Mouse (Mus musculus) cerebellum, adult 11 months (tissue): ENCODE measurements around the gene Gfer.

Experiments used
- DNase-seq: peaks from one replicate; pipeline ENCODE4 v3.0.0; 2022

Gene Gfer

DNA sequence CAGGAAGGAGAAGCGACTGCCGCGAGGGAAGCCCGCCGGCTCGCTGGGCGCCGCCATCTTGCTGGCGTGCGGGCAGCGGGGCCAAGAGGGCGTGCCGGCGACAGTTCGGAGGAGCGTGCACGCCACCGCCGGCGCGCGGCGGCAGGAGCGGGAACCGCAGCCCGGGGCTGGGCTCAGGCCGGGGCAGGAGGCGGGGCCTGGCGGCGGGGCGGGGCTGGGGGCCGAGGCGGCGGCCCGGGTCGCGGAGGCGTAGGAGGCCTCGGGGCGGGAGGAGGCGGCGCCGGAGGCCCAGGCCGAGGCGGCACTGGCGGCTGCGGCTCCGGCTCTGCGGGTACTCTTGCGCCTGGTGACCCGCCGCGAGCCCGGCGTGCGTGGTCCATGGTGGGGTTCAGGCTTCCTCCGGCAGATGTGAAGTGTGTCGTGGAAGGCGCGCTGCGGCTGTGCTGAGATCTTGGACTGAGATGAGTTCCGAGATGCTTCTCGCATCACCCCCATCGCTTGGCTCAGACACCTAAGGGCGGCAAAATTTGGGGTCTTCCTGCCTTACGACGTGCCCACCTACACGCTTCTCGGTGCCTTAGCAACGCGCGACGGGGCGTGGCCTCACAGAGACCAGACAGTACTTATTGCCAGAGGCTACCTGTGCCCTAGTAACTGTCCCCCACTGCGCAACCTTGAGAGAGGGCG lies at the start of gene Gfer, which contains the start of gene Noxo1:
TSS of gene Gfer (minus strand) at position 146 of the 687 bp plus-strand sequence.
TSS of gene Noxo1 (plus strand) at position 224 of the 687 bp plus-strand sequence.
- DNase-seq: peak; percentile 84

DNA sequence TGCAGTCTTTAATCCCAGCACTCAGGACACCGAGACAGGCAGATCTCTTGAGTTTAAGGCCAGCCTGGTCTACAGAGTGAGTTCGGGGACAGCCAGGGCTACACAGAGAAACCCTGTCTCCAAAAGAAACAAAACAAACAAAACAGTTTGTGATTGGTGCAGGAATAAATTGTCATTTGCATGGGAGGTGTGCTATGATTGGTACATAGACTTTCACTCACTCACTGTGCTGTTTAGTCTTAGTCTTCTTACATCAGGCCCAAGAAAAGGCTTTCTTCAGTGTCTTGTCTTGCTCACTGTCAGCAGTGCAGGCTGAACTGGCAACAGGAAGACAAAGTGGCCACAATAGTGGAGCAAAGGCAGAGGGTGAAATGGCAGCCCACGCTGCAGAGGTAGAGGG lies 48.4 kb upstream of the Gfer start:
- DNase-seq: no peak

DNA sequence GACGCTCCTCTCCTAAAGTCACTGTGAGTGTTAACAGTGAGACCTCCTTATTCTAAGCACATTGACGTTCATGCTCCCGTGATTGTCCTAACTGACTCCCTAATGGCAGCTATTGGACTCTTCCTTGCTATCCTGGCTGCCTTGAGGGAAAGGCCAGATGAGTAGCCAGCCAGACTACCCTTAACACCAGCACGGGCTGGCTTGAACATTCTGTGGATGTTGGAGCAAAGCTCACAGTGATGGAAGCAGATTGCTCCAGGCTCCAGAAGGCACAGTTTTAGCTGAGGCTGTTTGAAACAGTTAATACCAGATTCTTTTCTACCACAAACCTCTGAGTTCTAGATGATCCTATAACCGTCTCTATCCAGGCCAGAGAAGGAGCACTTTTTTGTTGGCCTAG lies 47.9 kb upstream of the Gfer start:
- DNase-seq: no peak

DNA sequence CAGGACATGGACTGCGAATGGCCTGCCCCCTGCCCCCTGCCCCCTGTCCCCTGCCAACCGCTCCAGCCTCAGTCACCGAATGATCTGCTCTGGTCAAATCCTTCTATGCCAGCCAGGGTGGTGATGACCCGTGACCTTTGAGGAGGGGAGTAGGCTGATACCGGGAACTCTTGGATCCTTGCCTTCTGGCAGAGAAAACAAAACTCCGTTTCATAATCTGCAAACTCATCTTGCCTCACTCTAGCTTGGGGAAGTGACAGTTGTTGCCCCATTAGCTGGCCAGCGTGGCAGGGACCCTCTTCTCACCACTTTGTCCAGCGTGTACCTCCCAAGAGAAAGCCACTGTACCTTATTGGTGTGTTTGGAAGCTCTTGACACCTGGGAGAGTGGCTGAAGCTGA lies 46.4 kb upstream of the Gfer start:
- no peak for DNase-seq

DNA sequence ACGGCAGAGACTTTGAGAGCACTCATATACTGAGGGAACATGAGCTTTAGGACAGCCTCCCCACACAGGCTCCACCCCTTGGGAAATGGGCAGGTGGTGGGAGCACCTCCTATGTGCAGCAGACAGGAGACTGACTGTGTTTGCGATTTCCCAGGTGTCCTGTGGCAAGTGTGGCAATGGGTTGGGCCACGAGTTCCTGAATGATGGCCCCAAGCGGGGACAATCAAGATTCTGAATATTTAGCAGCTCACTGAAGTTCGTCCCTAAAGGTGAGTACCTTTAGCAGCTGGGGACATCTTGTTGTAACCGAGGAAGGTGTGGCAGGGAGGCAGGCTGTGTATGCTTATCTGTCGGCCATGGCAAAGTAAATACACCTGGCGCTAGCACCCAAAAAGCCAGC lies 44.0 kb upstream of the Gfer start:
- DNase-seq: no peak

DNA sequence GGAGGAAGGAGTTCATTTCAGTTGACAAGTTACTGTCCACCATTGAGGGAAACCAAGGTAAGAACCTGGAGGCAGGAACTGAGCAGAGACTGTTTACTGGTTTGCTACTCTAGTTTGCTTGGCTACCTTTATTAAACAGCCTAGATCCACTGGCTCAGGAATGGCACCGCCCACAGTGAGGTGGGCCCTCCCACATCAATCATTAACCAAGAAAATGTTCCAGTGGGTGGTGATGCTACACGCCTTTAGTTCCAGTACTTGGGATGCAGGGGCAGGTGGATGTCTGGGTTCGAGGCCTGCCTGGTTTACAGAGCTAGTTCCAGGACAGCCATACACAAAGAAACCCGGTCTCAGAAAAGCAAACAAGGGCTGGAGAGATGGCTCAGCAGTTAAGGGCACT lies 42.3 kb upstream of the Gfer start:
- DNase-seq: no peak

DNA sequence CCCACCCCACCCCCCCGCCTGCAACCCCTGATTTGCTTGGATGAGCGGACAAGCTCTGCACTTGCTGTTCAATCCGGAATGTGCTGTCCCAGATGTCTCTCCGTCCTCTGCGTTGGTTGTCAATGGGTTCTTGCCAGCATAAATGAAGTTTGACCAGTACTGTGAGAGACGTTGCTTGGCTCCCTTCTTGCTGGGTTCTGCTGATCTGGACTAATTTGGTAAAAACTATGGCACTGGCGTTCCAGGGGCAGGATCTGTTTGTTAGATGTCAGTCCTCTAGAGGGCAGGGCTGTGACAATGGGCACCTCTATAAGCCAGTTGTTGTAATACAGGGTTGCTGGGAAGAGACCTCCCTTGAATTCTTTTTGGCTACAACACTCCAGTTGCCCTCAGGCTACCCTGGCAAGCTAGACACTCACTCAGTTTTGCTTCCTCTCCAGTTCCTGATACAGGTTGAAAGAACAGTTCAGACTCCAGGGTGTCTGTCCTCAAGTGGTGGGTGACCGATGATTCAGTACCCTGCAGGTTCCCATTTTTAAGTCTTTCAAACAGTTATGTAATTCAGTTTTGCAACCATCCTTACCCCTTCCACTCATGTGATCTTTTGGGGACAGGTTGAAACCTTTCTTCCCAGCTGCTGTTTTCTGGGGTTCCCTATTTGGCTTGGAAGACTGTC lies 41.3 kb upstream of the Gfer start:
- DNase-seq: no peak

DNA sequence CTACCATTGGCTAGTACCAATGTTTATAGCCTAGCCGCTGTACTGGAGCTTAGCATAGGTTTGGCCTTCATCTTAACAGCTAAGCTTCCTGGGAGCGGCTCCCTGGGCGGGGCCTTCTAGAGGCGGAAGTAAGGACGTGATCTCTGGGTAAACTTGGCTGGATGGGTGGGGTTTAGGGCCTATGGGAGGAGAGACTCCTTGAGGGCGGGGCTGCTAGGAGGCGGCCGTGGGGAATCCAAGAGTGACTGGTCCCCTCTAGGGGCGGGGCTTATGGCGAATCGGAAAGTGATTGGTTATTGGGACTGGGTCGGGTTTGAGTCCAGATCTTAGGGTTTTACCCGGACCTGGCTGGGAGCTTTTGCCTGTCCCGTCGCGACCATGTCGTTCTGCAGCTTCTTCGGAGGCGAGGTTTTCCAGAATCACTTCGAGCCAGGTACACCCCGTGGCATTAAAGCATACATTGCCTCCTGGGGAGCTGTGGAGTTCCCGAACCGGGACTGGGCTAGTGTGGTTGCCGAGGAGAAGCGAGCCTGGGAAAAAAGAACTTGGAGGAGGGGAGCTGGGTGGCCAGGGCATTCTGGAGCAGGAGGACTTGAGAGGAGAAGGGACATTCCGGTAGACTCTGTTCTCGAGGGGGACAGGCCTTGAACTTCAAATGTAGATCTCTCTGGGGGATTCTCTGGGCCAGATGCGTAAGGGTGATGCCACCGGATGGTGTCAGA lies 40.5 kb upstream of the Gfer start, which contains the start of gene Msrb1:
TSS of gene Msrb1 (plus strand) at position 313 of the 722 bp plus-strand sequence.
- peak; percentile 89 for DNase-seq

DNA sequence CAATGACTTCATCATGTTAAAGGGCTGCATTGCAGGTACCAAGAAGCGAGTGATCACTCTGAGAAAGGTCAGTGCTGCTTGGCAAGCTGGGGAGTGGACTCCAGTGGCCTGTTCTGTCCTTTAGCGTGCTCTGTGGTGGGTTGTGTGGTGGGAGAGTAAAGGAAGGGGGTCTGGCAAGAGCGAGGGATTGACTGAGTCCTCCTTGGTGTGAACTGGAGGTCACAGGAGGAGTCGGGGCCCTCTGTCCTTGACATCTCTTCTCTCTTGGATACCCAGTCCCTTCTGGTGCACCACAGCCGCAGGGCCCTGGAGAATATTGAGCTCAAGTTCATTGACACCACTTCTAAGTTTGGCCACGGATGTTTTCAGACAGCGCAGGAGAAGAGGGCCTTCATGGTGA lies 39.5 kb upstream of the Gfer start:
- DNase-seq: no peak

DNA sequence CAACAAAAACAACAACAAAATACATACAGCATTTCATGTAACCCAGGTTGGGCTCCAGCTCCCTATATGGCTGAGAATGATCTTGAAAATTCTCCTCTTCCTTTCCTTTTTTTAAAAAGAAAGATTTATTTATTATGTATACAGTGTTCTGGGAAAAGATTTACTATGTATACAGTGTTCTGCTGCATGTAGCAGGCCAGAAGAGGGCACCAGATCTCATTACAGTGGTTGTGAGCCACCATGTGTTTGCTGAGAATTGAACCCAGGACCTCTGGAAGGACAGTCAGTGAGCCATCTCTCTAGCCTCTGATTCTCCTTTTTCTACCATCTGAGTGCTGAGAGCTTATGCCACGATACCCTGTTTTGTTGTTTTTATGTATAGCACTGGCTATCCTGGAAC lies 38.6 kb upstream of the Gfer start:
- DNase-seq: no peak

DNA sequence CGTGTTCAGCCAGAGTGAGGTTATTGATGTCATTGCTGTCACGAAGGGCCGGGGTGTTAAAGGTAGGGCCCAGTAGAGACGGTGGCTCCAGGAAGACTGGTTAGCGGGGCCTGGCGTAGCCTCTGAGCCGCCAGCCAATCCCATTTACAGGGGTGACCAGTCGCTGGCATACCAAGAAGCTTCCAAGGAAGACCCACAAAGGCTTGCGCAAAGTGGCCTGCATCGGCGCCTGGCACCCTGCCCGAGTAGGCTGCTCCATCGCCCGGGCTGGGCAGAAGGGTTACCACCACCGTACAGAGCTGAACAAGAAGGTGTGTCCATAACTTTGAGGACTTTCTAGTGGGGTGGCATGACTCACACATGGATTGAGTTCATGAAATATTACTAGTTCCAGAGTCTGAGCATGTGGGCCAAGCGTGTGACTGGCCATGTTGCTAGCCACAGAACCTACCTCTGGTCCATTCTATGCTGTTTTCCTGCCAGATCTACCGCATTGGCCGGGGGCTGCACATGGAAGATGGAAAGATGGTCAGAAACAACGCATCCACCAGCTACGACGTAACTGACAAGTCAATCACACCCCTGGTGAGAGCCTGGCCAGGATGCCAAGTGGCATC lies 37.6 kb upstream of the Gfer start:
- no peak for DNase-seq

DNA sequence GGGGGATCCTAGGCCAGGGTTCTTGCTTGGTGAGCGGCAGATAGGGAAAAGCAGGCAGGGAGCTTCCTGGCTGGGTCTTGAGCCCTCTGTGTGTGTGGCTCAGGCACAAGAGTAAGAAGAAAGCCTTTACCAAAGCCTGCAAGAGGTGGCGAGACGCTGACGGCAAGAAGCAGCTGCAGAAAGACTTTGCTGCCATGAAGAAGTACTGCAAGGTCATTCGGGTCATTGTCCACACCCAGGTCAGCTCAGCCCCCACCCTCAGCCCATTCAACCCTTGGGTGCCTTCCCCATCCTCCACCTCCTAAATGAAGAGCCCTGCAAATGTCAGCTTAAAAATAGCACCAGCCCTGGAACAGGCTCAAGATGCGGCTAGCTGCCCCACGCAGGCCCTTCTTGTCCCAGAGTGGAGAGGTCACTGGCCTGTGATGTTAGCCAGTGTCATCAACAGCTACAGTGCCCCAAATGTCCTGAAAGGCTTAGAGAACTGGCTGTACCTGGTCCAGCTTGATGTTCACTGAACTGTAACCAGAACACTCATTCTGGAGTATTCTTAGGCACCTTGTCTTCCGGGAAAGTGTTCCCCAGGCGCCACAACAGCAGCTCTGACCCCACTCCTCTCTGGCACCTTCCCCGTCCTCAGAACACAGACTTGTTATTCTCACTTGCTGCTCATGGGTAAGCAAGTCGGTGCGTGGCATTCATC lies 36.4 kb upstream of the Gfer start:
- DNase-seq: no peak

DNA sequence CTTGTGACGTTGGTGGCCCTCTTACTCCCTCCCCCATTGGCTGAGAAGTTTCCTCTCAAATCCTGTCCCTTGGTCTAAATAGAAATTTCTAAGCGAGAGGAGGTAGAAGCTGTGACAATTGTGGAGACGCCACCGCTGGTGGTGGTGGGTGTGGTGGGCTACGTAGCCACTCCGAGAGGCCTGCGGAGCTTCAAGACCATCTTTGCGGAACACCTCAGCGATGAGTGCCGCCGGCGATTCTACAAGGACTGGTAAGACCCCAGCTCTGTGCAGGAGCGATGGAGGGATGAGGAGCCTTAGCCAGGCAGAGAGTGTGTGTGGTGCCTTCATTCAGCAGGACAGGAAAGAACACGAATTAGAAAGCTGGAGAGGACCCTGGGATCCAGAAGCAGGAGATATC lies 34.8 kb upstream of the Gfer start:
- DNase-seq: no peak

DNA sequence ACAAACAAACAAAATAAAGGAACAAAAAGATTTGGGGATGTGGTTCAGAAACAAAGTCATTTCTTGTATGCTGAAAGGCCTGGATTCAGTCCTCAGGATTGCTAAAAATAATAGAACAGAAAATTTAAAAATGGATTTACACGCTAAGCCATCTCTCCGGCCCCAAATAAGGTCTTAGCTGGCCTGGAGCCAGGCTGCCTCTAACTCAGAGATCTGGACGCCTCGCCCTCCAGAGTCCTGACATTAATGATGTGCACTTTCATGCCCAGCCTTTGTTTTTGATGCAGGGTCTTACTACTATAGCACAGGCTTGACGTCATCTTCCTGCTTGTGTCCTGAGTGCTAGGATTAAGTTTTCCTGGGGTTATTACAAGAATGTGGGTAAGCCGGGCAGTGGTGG lies 33.1 kb upstream of the Gfer start:
- DNase-seq: no peak

DNA sequence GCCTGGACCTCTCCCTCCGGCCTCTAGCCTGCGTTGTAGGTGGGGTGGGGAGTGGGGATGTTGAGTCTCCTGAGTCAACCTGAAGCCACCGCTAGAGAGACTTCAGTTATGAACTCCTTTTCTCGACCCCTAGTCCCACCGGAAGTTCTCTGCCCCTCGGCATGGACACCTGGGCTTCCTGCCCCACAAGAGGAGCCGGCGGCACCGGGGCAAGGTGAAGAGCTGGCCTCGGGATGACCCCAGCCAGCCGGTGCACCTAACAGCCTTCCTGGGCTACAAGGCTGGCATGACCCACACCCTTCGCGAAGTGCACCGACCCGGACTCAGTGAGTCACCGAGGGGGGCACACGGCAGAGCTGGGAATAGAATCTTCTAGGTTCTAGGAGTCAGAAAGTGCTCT lies 32.2 kb upstream of the Gfer start:
- no peak for DNase-seq

DNA sequence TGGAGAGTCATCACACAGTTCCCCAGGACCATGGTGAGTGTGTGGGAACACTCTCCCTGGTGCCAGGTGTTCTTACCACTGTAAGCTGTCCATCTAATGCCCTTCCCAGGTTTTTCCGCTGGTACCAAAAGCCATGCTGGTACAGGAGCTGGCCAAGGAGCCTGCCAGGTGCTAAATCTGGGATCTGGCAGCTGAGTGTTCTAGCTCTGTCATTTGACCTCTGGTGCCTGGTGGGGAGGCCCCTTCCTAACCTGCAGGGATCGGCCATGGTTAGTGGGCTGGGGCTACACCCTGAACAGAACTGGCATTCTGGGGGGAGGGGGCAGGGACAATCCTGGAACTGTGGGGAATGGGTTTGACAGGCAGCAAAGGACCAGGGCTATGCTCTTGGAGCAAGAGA lies 31.7 kb upstream of the Gfer start, which contains the start of gene Rpl3l:
TSS of gene Rpl3l (plus strand) at position 203 of the 400 bp plus-strand sequence.
- no peak for DNase-seq

DNA sequence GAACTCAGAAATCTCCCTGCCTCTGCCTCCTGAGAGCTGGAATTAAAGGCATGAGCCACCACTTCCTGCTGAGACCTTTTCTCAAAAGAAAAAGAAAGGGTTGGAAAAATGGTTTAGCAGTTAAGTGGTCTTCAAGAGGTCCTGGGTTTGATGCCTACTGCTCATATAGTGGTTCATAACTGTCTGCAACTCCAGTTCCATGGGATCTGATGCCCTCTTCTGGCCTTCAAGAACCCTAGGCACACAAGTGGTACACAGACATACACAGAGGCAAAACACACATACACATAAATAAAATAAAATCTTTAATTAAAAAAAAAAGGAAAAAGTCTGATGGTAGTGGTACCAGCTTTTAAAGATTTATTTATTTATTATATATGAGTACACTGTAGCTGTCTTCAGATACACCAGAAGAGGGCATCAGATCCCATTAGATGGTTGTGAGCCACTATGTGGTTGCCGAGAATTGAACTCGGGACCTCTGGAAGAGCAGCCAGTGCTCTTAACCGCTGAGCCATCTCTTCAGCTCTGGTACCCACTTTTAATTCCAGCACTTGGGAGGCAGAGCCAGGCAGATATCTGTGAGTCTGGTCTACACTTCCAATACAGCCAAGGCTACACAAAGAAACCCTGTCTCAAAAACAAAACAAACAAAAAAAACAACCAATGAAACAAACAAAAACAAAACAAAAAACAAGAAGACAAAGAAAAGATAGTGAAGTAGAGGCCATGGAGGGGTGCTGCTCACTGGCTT lies 29.9 kb upstream of the Gfer start:
- no peak for DNase-seq

DNA sequence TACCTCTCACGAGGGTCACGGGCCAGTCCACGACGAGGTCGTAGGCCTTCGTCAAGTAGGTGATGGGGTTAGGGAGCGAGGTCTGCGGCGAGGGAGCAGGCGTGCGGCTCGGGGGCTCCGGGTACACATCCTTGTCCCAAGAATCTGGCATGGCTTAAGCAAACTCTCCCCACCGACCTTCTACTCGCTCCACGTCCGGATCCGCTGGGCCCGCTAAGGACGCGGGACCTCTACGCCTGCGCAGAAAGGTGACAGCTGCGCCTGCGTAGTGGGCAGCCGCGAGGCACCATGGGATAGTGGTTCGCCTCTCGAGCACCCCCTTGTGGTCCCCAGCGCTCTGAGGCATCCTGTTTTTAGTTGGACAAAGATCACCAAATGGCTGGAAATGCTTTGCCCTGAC lies 28.2 kb upstream of the Gfer start, which contains the start of gene Ndufb10:
TSS of gene Ndufb10 (minus strand) at position 295 of the 400 bp plus-strand sequence.
- peak; percentile 96 for DNase-seq

DNA sequence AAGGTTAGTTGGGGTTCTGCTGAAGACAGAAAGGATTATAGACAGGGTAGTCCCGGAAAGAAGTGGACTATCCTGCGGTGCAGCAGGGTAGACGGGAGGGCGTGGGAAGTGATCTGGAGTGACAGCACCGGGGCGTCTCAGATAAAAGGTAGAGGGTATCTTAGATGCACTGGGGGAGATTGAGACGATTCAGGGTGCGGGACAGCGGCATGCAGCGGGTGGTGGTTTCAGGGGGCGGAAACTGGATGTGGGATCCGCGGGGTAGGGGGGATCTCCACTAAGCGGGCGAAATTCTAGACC lies 27.9 kb upstream of the Gfer start:
- no peak for DNase-seq

DNA sequence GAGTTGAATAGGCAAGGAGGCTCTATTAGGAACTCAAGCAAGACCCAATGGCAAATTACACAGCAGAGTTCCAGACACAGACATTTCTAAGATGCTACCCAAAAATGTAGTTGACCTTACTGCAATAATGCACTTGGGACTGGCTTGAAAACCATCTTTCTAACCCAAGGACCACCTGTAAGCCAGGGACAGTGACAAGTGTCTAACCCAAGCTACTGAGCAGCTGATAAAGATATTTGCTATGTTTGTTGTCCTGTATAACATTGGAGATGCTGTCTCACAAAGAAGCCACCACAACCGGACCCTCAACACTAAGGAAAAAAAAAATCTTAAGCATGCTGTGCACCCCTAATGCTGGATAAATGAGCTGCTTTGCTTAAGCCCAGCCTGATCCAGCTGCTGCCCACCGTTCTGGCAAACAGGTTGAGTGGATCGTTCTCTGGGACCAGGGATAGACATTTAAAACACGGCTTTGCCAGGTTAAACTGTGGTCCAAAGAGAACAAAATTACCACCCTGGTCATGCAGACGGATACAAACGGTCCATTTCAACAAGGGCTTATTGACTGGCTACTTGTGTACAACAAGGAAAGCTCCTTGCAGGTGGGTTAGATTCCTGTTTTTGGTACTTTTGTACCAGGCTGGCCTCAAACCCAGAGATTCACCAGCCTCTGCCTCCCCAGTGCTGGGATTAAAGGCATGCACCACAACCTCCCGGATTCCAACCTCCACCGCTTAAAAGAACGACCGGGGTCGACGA lies 27.3 kb upstream of the Gfer start:
- DNase-seq: no peak

DNA sequence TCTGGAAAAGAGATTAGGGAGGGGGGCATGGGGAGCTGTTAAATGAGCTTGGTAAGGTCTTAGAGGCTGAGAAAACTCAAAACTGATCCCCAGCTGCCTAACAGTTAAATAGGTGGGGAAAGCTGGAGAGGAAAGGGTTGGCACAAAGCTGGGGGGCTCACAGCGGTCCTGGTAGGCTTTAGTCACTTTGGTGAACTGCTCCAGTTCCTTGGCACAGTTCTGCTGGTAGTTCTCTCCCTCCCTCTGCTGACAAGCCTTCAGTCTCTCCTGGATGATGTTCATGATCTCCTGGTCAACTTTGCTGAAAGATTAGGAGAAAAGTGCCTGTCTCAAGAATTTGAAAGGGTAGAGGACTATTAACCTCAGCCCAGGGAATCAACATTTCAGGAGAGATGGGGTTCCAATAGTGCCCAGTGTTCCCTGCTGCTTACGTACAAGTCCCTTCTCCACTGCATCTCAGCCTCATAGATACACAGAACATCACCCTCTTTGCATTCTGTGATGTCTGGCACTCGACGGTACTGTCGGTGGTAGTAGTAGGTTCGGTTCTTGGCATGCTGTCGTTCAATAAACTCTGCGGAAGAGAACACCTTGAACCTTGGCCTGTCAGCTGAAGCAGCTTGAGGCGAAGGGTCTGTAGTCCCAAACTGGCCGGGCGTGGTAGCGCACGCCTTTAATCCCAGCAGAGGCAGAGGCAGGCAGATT lies 26.4 kb upstream of the Gfer start:
- DNase-seq: no peak
